Mouse (Mus musculus) ovary, postnatal 14 days (tissue): ENCODE results near the gene Zfp36l2.

Experiments
- DNase-seq: peaks from one replicate; pipeline ENCODE4 v3.0.0; 2022; ENCODE audit warnings: low spot score

Zfp36l2 gene

DNA sequence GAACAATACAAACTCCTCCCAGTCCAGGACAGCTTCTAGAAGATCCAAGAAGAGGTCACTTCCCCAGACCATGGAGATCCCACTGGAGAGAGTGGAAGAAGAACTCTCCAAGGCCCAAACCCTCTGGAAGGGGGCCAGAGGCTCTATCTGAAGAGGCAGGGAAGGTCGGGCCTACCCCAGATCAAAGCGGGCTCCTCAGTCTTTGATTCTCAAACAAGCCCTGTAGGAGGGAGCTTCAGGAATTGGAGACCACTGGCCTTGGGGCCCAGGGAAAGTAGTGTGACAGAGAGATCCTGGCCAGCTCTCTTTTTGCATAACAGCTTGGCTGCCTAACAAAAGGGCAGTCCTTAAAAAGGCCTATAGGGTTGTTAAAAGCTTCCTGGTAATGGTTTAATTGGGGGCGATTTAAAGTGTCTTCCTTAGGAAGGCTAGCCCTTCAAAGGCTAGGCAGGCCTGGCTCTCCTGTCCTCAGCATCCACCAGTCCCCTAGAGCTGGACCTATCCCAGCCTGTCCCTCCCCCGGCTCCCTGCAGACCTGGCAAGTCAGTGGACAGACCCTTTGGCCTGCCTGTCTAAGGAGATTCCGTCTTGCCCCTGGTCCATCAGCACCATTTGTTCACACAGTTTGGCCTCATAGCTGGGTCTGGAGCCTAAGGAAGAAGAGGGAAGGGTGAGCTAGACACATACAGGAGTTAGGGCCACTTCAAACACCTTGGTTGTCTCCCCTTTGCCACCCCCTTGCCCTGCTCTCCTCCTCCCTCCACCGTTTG lies 35.4 kb downstream of the Zfp36l2 start:
- no peak for DNase-seq

GRCm38 (mm10) chr17:84151306-84151705 lies 36.4 kb downstream of the Zfp36l2 start:
- no peak for DNase-seq

- no peak for DNase-seq
These were observed 37.5 kb downstream of the Zfp36l2 start for GRCm38 (mm10) chr17:84150291-84150690.

GRCm38 (mm10) chr17:84149566-84149965 lies 38.2 kb downstream of the Zfp36l2 start:
- no peak for DNase-seq

GRCm38 (mm10) chr17:84148499-84149484 lies 39.0 kb downstream of the Zfp36l2 start:
- DNase-seq: peak; percentile 57

DNA sequence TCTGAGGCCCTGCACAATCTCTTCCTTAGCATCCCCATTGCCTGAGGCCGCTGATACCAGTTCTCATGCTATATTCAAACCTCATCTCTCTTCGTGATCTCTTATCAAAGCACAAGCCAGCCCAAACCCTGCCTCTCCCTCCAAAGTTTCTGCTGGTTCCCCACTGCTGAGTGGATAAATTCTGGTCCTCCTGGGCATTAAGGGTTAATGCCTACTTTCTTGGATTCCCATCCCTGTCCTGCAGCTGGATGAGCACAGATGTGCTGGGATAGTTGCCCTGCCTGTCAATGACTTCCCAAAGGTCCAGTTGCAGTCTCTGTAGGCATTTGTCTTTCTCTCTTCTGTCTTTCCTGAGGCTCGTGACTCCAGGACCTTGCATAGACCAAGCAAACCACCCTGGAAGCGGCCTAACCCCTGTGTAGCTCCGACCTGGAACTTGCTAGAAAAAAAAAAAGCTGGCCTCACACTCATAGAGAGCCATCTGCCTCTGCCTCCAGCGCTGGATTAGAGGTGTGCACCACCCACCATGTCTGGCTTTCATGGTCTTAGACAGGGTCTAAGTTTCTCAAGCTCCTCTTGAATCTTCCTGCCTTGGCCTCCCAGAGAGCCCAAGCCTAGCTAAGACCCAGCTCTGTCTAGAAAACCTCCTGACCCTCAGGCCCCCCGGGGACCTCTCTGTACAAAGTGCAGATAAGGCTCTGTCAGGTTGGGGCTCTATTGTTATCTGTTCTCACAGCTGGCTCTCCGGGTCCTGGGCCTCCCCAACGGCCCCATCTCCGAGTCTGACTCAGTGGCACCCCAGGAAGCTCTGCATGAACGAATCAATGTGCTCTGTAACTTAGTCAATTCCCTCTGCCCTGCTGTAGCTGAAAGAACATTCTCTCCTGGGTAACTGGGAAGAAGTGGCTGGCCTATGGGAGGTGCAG lies 40.3 kb downstream of the Zfp36l2 start:
- no peak for DNase-seq

GRCm38 (mm10) chr17:84146458-84147182 lies 41.1 kb downstream of the Zfp36l2 start:
- DNase-seq: no peak

DNA sequence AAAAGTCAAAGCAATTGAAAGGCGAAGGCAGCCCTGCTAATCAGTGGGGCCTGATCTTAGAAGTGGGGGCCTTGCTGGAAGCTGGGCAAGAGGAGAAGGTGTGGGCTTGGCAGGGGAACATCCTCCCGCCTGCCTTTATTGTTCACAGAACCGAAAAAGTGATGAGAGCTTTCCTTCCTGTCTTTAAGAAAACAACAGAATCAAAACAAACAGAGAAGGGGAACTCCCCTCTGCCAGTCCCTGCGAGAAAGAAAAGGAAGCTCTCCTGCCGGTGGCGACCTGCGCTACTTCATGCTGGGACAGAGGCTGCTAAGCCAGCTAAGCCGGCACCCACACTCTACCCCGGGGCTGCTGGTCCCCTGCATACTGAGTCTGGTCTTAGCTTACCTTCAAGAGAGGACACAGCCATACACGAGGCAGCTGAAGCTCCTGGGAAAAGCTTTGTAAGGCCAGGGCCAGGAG lies 41.9 kb downstream of the Zfp36l2 start:
- no peak for DNase-seq

DNA sequence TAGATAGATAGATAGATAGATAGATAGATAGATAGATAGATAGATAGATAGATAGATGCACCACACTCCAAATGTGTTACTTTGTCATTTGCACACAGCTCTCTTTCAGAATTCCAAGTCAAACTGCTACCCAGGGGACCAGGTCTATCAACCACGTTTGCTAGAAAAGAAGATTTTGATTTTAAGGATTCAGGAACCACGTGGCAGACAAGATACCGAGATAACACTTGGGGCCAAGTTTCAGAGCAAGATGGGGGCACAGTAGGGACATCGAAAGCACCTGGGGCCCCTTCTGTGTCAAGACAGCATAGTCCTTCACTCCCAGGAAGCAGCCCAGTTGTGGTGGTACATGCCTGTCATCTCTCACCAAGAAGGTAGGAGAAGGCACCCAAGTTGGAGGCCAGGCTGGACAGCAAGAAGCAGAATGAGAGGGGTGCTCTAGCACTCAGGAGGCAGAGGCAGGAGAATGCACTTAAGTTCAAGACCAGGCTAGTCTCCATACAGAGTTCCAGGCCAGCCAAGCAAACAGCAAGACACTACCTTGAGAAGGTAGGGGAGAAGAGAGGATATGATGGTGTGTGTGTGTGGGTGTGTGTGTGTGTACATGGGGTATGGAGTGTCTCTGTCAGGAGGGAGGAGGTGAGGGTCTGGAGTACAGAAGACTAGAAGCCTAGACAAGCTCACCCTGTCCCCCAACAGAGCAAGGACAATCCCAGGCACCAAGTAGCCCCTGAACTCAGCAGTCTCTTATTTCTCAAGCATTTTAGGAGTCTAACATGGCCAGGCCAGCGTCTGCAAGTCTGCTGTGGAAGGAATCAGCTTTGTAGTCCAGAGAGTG lies 42.8 kb downstream of the Zfp36l2 start:
- DNase-seq: no peak

- DNase-seq: no peak
These were observed 43.6 kb downstream of the Zfp36l2 start for GRCm38 (mm10) chr17:84144130-84144529.

DNA sequence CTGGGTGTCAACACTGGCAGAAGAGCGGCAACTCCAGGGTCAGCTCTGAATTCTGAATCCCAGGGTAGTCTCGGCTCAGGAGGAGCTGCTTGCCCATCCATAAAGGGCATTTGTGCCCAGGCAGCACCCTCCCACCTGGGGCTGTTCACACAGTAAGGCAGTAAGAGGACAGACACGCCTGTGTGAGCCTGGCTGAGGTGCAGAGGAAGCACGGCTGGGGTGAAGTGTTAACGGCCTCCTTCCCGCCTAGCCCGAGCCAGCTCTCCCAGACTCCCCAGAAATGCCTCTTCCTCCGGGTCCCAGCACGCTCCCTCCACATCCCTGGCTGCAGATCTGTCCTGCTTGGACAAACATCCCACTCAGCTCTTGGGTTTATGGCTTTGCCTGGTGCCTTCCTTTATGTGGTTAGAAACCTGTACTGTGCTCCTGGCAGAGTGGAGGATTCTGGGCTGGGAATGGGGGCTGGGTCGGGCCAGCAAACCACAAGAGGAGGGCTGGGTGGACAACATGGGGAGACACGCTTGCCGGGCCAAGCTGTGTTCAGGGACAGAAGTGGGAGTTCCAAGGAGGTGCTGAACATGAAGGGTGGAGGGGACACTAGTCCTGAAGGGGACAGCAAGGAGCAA lies 44.4 kb downstream of the Zfp36l2 start:
- DNase-seq: no peak

GRCm38 (mm10) chr17:84141691-84142090 lies 46.1 kb downstream of the Zfp36l2 start:
- no peak for DNase-seq

DNA sequence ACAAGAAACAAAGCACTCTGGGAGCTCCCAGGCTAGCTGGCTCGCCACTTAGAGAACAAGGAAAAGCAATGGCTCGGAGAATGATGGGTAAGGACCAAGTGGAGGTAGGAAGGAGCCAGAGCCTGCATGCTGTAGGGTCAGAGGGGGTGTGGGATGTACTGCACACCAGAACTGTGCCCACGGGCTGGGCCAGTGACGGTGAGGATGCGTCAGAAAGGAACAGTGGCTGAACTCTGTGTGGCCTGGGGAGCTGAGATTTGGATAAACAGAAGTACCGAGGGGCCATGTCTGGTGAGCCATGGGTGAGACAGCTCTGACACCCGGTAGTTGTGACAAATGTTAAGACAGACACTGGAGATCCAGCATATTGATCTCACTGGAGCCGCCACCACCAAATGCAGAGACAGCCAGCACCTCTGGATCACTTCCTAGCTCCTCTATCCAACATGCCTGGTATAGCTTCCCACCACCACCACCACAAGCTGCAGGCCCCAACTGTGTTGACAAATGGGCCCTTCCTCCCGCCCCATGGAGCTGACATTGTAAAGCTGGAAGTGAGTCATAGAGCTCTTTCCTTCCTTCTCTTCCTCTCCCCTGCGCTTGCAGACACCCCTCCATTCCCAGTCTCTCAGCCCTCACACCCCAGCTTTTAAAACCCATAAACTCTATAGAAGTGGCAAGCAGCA lies 46.8 kb downstream of the Zfp36l2 start:
- DNase-seq: no peak

DNA sequence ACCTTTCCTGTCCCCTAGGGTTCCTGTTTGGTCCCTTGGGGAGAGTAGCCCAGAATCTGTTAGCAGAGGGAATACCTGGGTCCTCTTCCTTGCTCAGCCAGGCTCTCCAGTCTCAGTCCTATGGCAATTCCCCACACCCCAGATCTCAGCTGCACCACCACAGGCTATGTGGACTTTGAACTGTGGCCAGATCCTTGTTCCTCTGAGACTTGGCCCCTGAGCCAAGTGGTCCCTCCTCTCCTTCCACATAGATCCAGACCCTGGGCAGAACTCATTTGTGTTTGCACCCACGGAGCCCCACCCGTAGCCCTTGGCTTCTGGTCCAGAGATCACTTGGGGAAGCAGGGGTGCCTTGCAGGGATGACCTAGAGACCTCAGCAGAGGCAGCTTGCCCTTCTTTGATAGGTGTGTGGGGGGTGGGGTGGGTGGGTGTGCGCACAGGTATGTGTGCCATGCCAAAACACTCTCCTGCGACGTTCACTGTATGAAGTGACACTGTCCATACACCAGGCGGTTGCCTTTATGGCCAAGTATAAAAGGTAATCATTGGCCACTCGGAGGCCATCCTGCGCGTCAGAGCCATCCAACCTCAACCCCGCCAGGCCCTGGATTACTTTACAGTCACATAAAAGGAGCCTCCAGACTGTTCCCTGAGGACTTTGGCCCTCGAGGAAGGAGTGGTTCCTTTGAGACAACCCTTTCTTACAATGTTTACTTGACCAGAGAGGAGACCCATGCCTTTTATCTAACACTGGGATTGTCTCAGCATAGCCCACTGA lies 50.2 kb downstream of the Zfp36l2 start:
- no peak for DNase-seq

- no peak for DNase-seq
These were observed 50.9 kb downstream of the Zfp36l2 start for GRCm38 (mm10) chr17:84136669-84137392.

- no peak for DNase-seq
These were observed 51.5 kb downstream of the Zfp36l2 start for GRCm38 (mm10) chr17:84136217-84136616.

DNA sequence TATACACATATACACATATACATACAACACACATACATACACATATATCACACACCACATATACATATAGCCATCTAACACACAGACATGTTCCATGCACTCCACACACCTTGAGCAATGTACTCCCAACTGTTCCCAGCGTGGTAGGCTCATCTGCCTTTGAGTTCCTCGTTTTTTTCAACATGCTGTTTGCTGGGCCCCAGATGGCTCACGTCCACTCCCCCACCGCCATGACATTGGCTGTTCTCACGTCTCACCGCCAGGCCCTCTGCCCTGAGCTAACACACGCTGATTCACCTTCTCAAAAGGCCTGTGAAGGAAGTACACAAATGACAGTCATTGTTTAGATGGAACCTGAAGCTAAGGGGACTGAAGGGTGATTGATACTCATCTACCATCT lies 52.5 kb downstream of the Zfp36l2 start:
- no peak for DNase-seq
